19 mouse cellular contexts compared by ENCODE assay signal in genomic region chr3:16690955-16691354, GRCm38 (mm10).
DNase-seq lines count a peak whose midpoint lies in the region; TF ChIP-seq lines count a peak whose summit lies in the region.
"Had no signal": no experiment of that assay in that cellular context is flagged by ENCODE, and none has a peak within 500 bp of the region (broad histone marks: within the 10 kb centered on the region; RNA-seq: fewer than 3 reads in every experiment).

No protein-coding gene starts in this region.

- peak; percentile 82 to 93 for DNase-seq in cerebellum, postnatal 10 days
- DNase-seq in cerebellum, adult 9-10 months = no peak
- DNase-seq in left cerebral cortex, postnatal 4 days = peak; percentile 74
- DNase-seq in left cerebral cortex, adult 2 months (ENCODE audit: extremely low spot score in 1 of 2, low spot score in 2 of 2) = no peak
- DNase-seq in cerebellum, postnatal 25 days = peak; percentile 34 to 65
- no peak for DNase-seq in lung, postnatal 14 days
- DNase-seq: adrenal gland, adult 2 months; adrenal gland, postnatal 25 days; embryo, embryonic 11 days; gastrocnemius, postnatal 36 days; heart, adult 11 months; heart, postnatal 36 days; kidney, adult 8-10 months had no signal

- no peak overlapping the region for H3K4me3 ChIP-seq in left cerebral cortex, adult 2 months
- H3K4me3 ChIP-seq: embryonic facial prominence, embryonic 15.5 days; erythroblast, embryonic 14.5 days; forebrain, embryonic 10.5 days; forebrain, embryonic 15.5 days; heart, embryonic 13.5 days; hindbrain, embryonic 12.5 days had no signal

- no peak overlapping the region for H3K27ac ChIP-seq in left cerebral cortex, adult 2 months
- H3K27ac ChIP-seq: embryonic facial prominence, embryonic 15.5 days; forebrain, embryonic 10.5 days; forebrain, embryonic 15.5 days; heart, embryonic 13.5 days; hindbrain, embryonic 12.5 days had no signal

- intact Hi-C loops in left cerebral cortex, postnatal 4 days (cut with DNase I) = no loop called here
- intact Hi-C loops in left cerebral cortex, adult 2 months (cut with DNase I) = no loop called here

- no peak for TF ChIP-seq CTCF in left cerebral cortex, adult 2 months (IDR thresholded peaks at IDR 0.05)

Comparison
In these comparisons a context has a peak if more than half of its experiments do, and no peak if none do; other contexts are left out.
1. DNase-seq: peak in cerebellum, postnatal 10 days (2 of 2), left cerebral cortex, postnatal 4 days (single experiment) and cerebellum, postnatal 25 days (2 of 2); none in cerebellum, adult 9-10 months (single experiment), left cerebral cortex, adult 2 months (0 of 2) and lung, postnatal 14 days (single experiment).